Mouse (Mus musculus) thymus, adult 2 months (tissue): ENCODE data around the gene Gm11237.
"Not testable (repeated sequence)": the region's sequence is repeated elsewhere in the genome, so short reads cannot be mapped to it uniquely, and the experiment has no call there.

Source experiments
- CTCF ChIP-seq: fragments of 200-500 bp; IDR thresholded peaks from 2 replicates; pipeline ENCODE4 v1.5.1; 2012; ENCODE audit warnings: mild to moderate bottlenecking, control low read depth, low read length, moderate library complexity, borderline replicate concordance; ENCODE audit not compliant: control insufficient read depth, poor library complexity, insufficient read depth; ENCODE audit errors: extremely low read depth
- POLR2A ChIP-seq: fragments of 200-500 bp; IDR thresholded peaks from 2 replicates; pipeline ENCODE4 v1.6.1; 2012; ENCODE audit warnings: mild to moderate bottlenecking, low read length, control low read depth, moderate library complexity; ENCODE audit not compliant: control insufficient read depth, poor library complexity, insufficient read depth; ENCODE audit errors: extremely low read depth

DNA sequence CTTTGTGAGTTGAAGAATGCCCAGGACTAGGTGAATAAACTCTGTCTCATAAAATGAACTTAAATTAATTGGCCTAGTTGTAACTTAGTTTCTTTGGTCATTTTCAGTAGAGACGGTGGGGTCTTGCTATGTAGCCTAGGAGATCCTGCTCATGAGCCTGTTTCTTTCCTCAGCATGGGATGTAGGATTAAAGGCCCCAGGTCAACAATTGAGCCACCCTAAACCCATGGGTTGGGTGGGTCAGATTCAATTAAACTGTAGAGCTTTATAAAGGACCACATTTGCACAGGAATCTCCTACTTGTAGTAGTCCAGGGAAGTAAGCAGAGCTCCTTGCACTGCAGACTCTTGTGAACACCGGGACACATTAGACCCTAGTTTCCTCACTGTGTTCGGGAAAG, at the start of gene Gm11237:
- TF ChIP-seq CTCF, POLR2A: not testable (repeated sequence)
